Mouse (Mus musculus): ENCODE measurements around the gene Rftn1.

DNA sequence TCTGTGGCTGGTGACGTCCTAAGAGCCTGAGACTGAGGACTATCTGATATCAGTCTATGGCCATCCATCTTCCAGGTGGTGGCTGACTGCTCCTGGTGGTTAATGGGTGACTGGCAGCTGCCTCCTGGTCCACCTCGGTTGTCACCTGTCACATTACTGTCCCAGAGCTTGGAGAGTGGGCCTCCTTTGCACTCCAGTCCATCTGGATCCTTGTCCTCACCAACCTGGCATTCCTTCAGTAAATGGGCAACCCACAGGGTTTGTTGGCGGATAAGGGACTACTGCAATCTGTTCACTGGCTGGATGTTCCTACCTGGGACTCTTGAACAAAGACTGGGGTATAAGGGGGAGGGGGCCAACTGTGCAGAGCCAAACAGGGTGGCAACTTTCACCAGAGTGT is 189.9 kb downstream of the Rftn1 start:
- TF ChIP-seq CTCF (IDR thresholded peaks at IDR 0.05; ENCODE audit: control insufficient read depth, insufficient read depth, insufficient replicate concordance, low read depth, low read length) = no peak
- no peak for TF ChIP-seq POLR2A (IDR thresholded peaks at IDR 0.05; ENCODE audit: control insufficient read depth, low read depth, low read length)
